Mouse (Mus musculus): ENCODE measurements around the gene Lancl1. TPM values are rescaled to one million over a fixed set of nuclear protein-coding genes. Genes with fewer than 3 reads are reported as not detected.

The Lancl1 gene
- polyA plus RNA-seq (2021; fragmentation: Nextera tagmentation), result 210 and 215 TPM in 2 replicates
- long read RNA-seq, experiment 1, full-length matches to known transcripts, result 356 of 387 reads
- long read RNA-seq, experiment 1, partial matches to known transcripts, result 16 of 387 reads
- long read RNA-seq, experiment 1, other reads (novel, unspliced or antisense), result 15 of 387 reads
- long read RNA-seq, experiment 2, full-length matches to known transcripts, result 915 of 979 reads
- long read RNA-seq, experiment 2, partial matches to known transcripts, result 30 of 979 reads
- long read RNA-seq, experiment 2, other reads (novel, unspliced or antisense), result 34 of 979 reads

DNA sequence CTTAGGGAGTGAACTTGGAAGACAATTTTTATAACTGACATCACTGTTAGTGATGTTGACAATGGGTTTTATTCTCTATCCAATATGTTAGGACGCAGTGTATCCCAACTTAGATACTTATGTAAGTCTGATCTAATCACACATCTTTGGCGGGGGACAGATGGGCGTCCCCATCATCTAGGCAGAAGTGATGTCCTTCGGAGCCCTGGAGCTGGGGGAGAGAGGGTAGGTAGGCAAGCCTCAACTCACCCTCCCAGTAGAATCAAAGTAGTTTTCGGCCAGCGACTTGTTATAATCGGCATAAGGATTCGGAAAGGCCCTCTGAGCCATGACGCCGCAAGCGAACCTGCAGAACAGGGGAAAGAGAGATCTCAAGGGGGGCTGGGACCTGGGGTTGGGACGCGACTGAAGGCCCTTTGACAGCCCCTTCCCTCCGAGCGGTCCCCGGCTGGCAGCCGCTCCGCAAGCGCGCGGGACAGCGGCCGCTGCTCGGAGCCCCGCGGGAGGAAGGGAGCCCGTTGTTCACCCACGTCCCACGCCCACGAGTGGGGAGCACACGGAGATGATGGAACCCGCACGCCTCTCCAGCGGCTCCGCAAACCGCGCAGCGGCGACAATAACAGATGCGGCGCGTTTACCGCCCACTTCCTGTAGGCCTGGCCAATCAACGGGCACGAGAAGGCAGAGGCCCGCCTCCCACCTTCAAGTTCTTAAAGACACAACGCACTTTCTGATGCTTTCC lies at the start of gene Lancl1:
Gene Lancl1, minus strand, starts transcription at position 627 of the 742 bp plus-strand sequence.

Other genes with a start within 250 kb of the Lancl1 start
- 0.83 and 1.2 TPM in 2 replicates for gene Kansl1l, start 221.3 kb downstream of the Lancl1 start, polyA plus RNA-seq (2021; fragmentation: Nextera tagmentation)
- gene Acadl, start 175.6 kb downstream of the Lancl1 start, polyA plus RNA-seq (2021; fragmentation: Nextera tagmentation), result 45.3 and 46.5 TPM in 2 replicates
- 1.1 and 1.2 TPM in 2 replicates for gene Myl1, start 93.5 kb downstream of the Lancl1 start, polyA plus RNA-seq (2021; fragmentation: Nextera tagmentation)
- gene Cps1, start 84.2 kb upstream of the Lancl1 start, polyA plus RNA-seq (2021; fragmentation: Nextera tagmentation), result 0.09 TPM in 2 replicates

Data from layer of hippocampus, adult 6 months (tissue).